Mouse (Mus musculus): ENCODE data around the gene Plppr3. TPM values are rescaled to one million over a fixed set of nuclear protein-coding genes. Genes with fewer than 3 reads are reported as not detected.
A peak's percentile ranks its signal among the peaks of the same experiment; 100 is the strongest.

The Plppr3 gene
- polyA plus RNA-seq, 1 experiment from 2014 or later, result 5.8 TPM

- Histone ChIP-seq H3K4me1 (replicated peaks) (peaks cover 2% of the 10 kb centered on the region; the same call in 1 of the 2 replicates), H3K9me3 (replicated peaks) (no peaks in the 10 kb centered on the region), H3K36me3 (no peaks in the 10 kb centered on the region), H3K9ac (no peak overlapping the region), H3K27ac (no peak overlapping the region), H3K27me3 (peaks cover 5% of the 10 kb centered on the region; the same call in 1 of the 2 replicates), H3K4me2 (no peak overlapping the region), H3K4me3 (replicated peaks) (no peak overlapping the region)
- ATAC-seq (ENCODE audit: low read depth) (no peak), DNase-seq (no peak)
- 63% methylated on average over 7 of the region's 7 CpGs for WGBS (ENCODE audit: insufficient replicate concordance)
Measured at GRCm38 (mm10) chr10:79832026-79832785, 42.2 kb downstream of the Plppr3 start.

- Histone ChIP-seq H3K9me3 (replicated peaks) (no peaks in the 10 kb centered on the region), H3K4me2 (no peak overlapping the region), H3K9ac (no peak overlapping the region), H3K36me3 (no peaks in the 10 kb centered on the region), H3K4me3 (replicated peaks) (no peak overlapping the region), H3K27me3 (peaks cover 5% of the 10 kb centered on the region), H3K27ac (no peak overlapping the region), H3K4me1 (replicated peaks) (peaks cover 2% of the 10 kb centered on the region; the same call in 1 of the 2 replicates)
- ATAC-seq (ENCODE audit: low read depth), result no peak
- WGBS (ENCODE audit: insufficient replicate concordance), result 69% methylated on average over 3 of the region's 3 CpGs
- DNase-seq, result no peak
Measured at GRCm38 (mm10) chr10:79831583-79831982, 42.9 kb downstream of the Plppr3 start.

GRCm38 (mm10) chr10:79824413-79824812 is 50.0 kb downstream of the Plppr3 start:
- Histone ChIP-seq H3K9me3 (replicated peaks) (no peaks in the 10 kb centered on the region), H3K27ac (no peak overlapping the region), H3K27me3 (peaks cover 2% of the 10 kb centered on the region), H3K4me1 (replicated peaks) (peaks cover 26% of the 10 kb centered on the region), H3K9ac (no peak overlapping the region), H3K36me3 (no peaks in the 10 kb centered on the region), H3K4me3 (replicated peaks) (no peak overlapping the region), H3K4me2 (peak overlapping the region; percentile 28)
- DNase-seq, result no peak
- ATAC-seq (ENCODE audit: low read depth), result 0 out of 2 replicates have a peak, but pooled peaks have one; percentile 21
- WGBS (ENCODE audit: insufficient replicate concordance), result 26% methylated on average over 6 of the region's 6 CpGs

- H3K4me2 ChIP-seq, result no peak overlapping the region
- no peaks in the 10 kb centered on the region for H3K36me3 ChIP-seq
- H3K27me3 ChIP-seq, result peaks cover 2% of the 10 kb centered on the region
- no peak overlapping the region for H3K27ac ChIP-seq
- ATAC-seq (ENCODE audit: low read depth) (no peak), DNase-seq (no peak)
- H3K4me3 ChIP-seq (replicated peaks), result no peak overlapping the region
- peaks cover 31% of the 10 kb centered on the region for H3K4me1 ChIP-seq (replicated peaks)
- WGBS (ENCODE audit: insufficient replicate concordance), result 56% methylated on average over 6 of the region's 6 CpGs
- no peak overlapping the region for H3K9ac ChIP-seq
- H3K9me3 ChIP-seq (replicated peaks), result no peaks in the 10 kb centered on the region
Measured at GRCm38 (mm10) chr10:79823011-79823410, 51.4 kb downstream of the Plppr3 start.

- Histone ChIP-seq H3K27me3 (no peaks in the 10 kb centered on the region; the same call in none of the 2 replicates), H3K4me2 (peak overlapping the region; percentile 5; the same call in 1 of the 2 replicates), H3K4me1 (replicated peaks) (peaks cover 31% of the 10 kb centered on the region), H3K27ac (no peak overlapping the region), H3K9me3 (replicated peaks) (no peaks in the 10 kb centered on the region), H3K36me3 (no peaks in the 10 kb centered on the region), H3K9ac (no peak overlapping the region), H3K4me3 (replicated peaks) (no peak overlapping the region)
- peak; percentile 32 for ATAC-seq (ENCODE audit: low read depth)
- no peak for DNase-seq
- 54% methylated on average over 15 of the region's 17 CpGs for WGBS (ENCODE audit: insufficient replicate concordance)
Measured at GRCm38 (mm10) chr10:79822372-79822771, 52.1 kb downstream of the Plppr3 start.

- Histone ChIP-seq H3K9ac (no peak overlapping the region), H3K27ac (no peak overlapping the region)
Measured at GRCm38 (mm10) chr10:79821731-79822130, 52.7 kb downstream of the Plppr3 start.

GRCm38 (mm10) chr10:79820782-79821181 is 53.7 kb downstream of the Plppr3 start, which contains the start of gene Misp:
Gene Misp (plus strand): TSS chr10:79820989.
- WGBS (ENCODE audit: insufficient replicate concordance), result 64% methylated on average over 11 of the region's 11 CpGs
- Histone ChIP-seq H3K9me3 (replicated peaks) (no peaks in the 10 kb centered on the region), H3K27me3 (no peaks in the 10 kb centered on the region), H3K36me3 (no peaks in the 10 kb centered on the region), H3K4me1 (replicated peaks) (peaks cover 31% of the 10 kb centered on the region), H3K4me3 (replicated peaks) (no peak within 1 kb of the TSS), H3K4me2 (no peak within 1 kb of the TSS), H3K9ac (no peak within 1 kb of the TSS), H3K27ac (no peak within 1 kb of the TSS)
- DNase-seq, result no peak
- no peak for ATAC-seq (ENCODE audit: low read depth)

More at GRCm38 (mm10) chr10:79821731-79822130, 52.7 kb downstream of the Plppr3 start:
- peaks cover 31% of the 10 kb centered on the region for H3K4me1 ChIP-seq (replicated peaks)
- WGBS (ENCODE audit: insufficient replicate concordance), result 74% methylated on average over 12 of the region's 12 CpGs
- H3K4me2 ChIP-seq, result no peak overlapping the region
- ATAC-seq (ENCODE audit: low read depth), result no peak
- no peaks in the 10 kb centered on the region; the same call in 1 of the 2 replicates for H3K27me3 ChIP-seq
- no peaks in the 10 kb centered on the region for H3K9me3 ChIP-seq (replicated peaks)
- DNase-seq, result no peak
- H3K4me3 ChIP-seq (replicated peaks), result no peak overlapping the region
- H3K36me3 ChIP-seq, result no peaks in the 10 kb centered on the region

- no peak overlapping the region for H3K4me2 ChIP-seq
- no peaks in the 10 kb centered on the region for H3K27me3 ChIP-seq
- WGBS (ENCODE audit: insufficient replicate concordance), result 70% methylated on average over 8 of the region's 8 CpGs
- H3K9me3 ChIP-seq (replicated peaks), result no peaks in the 10 kb centered on the region
- H3K4me1 ChIP-seq (replicated peaks), result peaks cover 32% of the 10 kb centered on the region
- no peak for DNase-seq
- no peak overlapping the region for H3K4me3 ChIP-seq (replicated peaks)
- no peak for ATAC-seq (ENCODE audit: low read depth)
- H3K9ac ChIP-seq, result no peak overlapping the region
- no peak overlapping the region for H3K27ac ChIP-seq
- no peaks in the 10 kb centered on the region for H3K36me3 ChIP-seq
Measured at GRCm38 (mm10) chr10:79820277-79820676, 54.2 kb downstream of the Plppr3 start.

GRCm38 (mm10) chr10:79819606-79820005 is 54.8 kb downstream of the Plppr3 start:
- H3K36me3 ChIP-seq, result no peaks in the 10 kb centered on the region
- no peak overlapping the region for H3K9ac ChIP-seq
- H3K4me3 ChIP-seq (replicated peaks), result no peak overlapping the region
- 80% methylated on average over 17 of the region's 17 CpGs for WGBS (ENCODE audit: insufficient replicate concordance)
- ATAC-seq (ENCODE audit: low read depth) (no peak), DNase-seq (no peak)
- no peak overlapping the region for H3K27ac ChIP-seq
- H3K4me1 ChIP-seq (replicated peaks), result peaks cover 31% of the 10 kb centered on the region
- H3K9me3 ChIP-seq (replicated peaks), result no peaks in the 10 kb centered on the region
- no peak overlapping the region for H3K4me2 ChIP-seq
- H3K27me3 ChIP-seq, result no peaks in the 10 kb centered on the region

- no peak overlapping the region for H3K27ac ChIP-seq
- H3K9me3 ChIP-seq (replicated peaks), result no peaks in the 10 kb centered on the region
- no peak overlapping the region for H3K9ac ChIP-seq
- H3K4me3 ChIP-seq (replicated peaks), result no peak overlapping the region
- DNase-seq (no peak), ATAC-seq (ENCODE audit: low read depth) (no peak)
- H3K27me3 ChIP-seq, result no peaks in the 10 kb centered on the region
- H3K4me2 ChIP-seq, result no peak overlapping the region
- no peaks in the 10 kb centered on the region for H3K36me3 ChIP-seq
- WGBS (ENCODE audit: insufficient replicate concordance), result 51% methylated on average over 4 of the region's 4 CpGs
- H3K4me1 ChIP-seq (replicated peaks), result peaks cover 24% of the 10 kb centered on the region
Measured at GRCm38 (mm10) chr10:79818225-79818624, 56.2 kb downstream of the Plppr3 start.

GRCm38 (mm10) chr10:79817111-79817510 is 57.3 kb downstream of the Plppr3 start:
- H3K4me3 ChIP-seq (replicated peaks), result no peak overlapping the region
- no peaks in the 10 kb centered on the region for H3K36me3 ChIP-seq
- H3K4me2 ChIP-seq, result no peak overlapping the region
- H3K9me3 ChIP-seq (replicated peaks), result no peaks in the 10 kb centered on the region
- no peaks in the 10 kb centered on the region for H3K27me3 ChIP-seq
- DNase-seq, result no peak
- no peak overlapping the region for H3K9ac ChIP-seq
- no peak for ATAC-seq (ENCODE audit: low read depth)
- 32% methylated on average over 2 of the region's 2 CpGs for WGBS (ENCODE audit: insufficient replicate concordance)
- peaks cover 14% of the 10 kb centered on the region for H3K4me1 ChIP-seq (replicated peaks)
- H3K27ac ChIP-seq, result no peak overlapping the region

Measured in liver, embryonic 13.5 days (tissue).